Mouse (Mus musculus) olfactory bulb, adult 2 months (tissue): ENCODE measurements around the gene Hoxa5. TPM values are rescaled to one million over a fixed set of nuclear protein-coding genes. Genes with fewer than 3 reads are reported as not detected.

ENCODE experiments used
- H3K27ac ChIP-seq: fragments of 200-500 bp; 2 replicates; pipeline ENCODE4 v1.5.1; 2012; ENCODE audit warnings: low read depth, low read length; ENCODE audit not compliant: insufficient read depth
- H3K4me1 ChIP-seq: fragments of 200-500 bp; 2 replicates; pipeline ENCODE4 v1.6.1; 2012; ENCODE audit warnings: low read length; ENCODE audit not compliant: control insufficient read depth, insufficient read depth
- H3K4me3 ChIP-seq: fragments of 200-500 bp; 2 replicates; pipeline ENCODE4 v1.5.1; 2012; ENCODE audit warnings: mild to moderate bottlenecking, low read depth, low read length, moderate library complexity; ENCODE audit not compliant: insufficient read depth
- CTCF ChIP-seq: fragments of 200-500 bp; IDR thresholded peaks from 2 replicates; pipeline ENCODE4 v1.5.1; 2012; ENCODE audit warnings: low read depth, mild to moderate bottlenecking, low read length, moderate library complexity; ENCODE audit not compliant: insufficient read depth
- POLR2A ChIP-seq: fragments of 200-500 bp; IDR thresholded peaks from 2 replicates; pipeline ENCODE4 v1.6.1; 2012; ENCODE audit warnings: mild to moderate bottlenecking, low read depth, low read length, moderate library complexity; ENCODE audit not compliant: insufficient read depth
- WGBS: fragments of 180-500 bp; shearing (Covaris S2); methylation state at CpG from one replicate; pipeline ENCODE4 v1.1.7; 2018; 5-methylcytosine and 5-hydroxymethylcytosine counted together
- polyA plus RNA-seq: library from polyadenylated mRNA; stranded (reverse); fragments of >200 nt; gene quantifications from 2 replicates; pipeline ENCODE4 v1.2.4, GENCODE M21; 2012; ENCODE audit warnings: low replicate concordance; ENCODE audit not compliant: missing spikeins, insufficient read depth, insufficient read length

Hoxa5 gene
- polyA plus RNA-seq, 1 experiment: not detected

- 7% methylated on average over 3 of the region's 3 CpGs for WGBS
- H3K27ac ChIP-seq: no peak overlapping the region
- H3K4me1 ChIP-seq: no peaks in the 10 kb centered on the region
- no peak for TF ChIP-seq CTCF
- TF ChIP-seq POLR2A: no peak
- no peak overlapping the region for H3K4me3 ChIP-seq
Measured at GRCm38 (mm10) chr6:52185834-52186233, 18.6 kb downstream of the Hoxa5 start.

- TF ChIP-seq CTCF (no peak), POLR2A (no peak)
- Histone ChIP-seq H3K4me1 (no peaks in the 10 kb centered on the region), H3K4me3 (no peak overlapping the region), H3K27ac (no peak overlapping the region)
- 3% methylated on average over 19 of the region's 19 CpGs for WGBS
Measured at GRCm38 (mm10) chr6:52185222-52185621, 19.2 kb downstream of the Hoxa5 start.

DNA sequence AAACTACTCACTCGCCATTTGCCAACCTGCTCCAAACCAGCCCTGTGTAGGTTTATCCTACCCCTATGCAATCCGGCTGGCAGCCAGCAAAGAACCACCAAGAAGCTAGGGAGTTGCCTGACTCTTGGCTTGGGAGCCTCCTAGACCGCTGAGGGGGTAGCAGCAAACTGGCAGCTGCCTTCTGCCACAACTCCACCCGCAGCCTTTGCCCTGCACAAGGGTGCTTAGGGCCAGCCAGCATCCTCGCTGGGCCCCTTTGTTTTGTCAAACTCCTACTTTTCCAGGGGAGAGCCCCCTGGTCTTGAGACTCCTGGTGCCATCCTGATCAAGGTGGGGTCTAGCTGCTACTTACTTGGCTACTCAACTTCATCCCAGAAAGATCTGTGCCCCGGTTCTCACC is 19.7 kb downstream of the Hoxa5 start:
- H3K27ac ChIP-seq: no peak overlapping the region
- WGBS: 3% methylated on average over 6 of the region's 6 CpGs
- H3K4me1 ChIP-seq: no peaks in the 10 kb centered on the region
- H3K4me3 ChIP-seq: no peak overlapping the region
- TF ChIP-seq CTCF (no peak), POLR2A (no peak)

DNA sequence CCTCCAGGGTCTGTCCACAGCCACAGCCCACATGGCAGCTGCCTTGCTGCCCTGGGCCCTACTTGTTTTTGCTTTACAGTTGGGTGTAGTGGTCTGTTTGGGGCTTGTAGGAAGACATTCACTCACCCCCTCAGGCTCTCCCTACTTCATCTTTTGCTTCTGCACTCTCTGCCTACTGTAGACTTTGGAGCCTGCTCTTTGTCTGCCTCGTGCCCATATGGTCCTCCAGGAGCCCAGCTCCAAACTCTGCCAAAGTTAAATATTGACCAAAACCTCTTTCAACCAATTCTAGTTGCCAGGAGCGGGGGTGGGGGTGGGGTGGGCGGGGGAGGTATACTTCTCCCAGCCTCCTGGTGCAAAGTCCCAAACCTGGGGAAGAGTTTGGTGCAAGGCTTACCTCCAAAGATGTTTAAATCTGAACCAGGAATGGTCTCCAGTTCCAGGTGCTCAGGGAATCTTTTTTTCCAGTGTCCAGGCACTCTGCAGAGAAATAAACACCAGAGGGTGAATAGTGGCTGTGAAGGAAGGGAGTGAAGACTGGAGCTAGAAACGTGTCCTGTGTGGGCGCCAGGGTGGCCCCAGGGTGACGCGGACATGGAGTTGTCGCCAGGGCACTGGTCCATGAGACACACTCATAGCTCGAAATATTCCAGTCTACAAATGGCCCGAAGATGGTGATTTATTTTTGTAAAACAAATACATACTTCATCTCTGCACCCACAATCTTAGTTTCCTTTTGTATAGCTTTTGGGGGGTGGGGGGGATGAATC is 20.9 kb downstream of the Hoxa5 start:
- H3K27ac ChIP-seq: no peak overlapping the region
- no peak overlapping the region for H3K4me3 ChIP-seq
- H3K4me1 ChIP-seq: no peaks in the 10 kb centered on the region
- 7% methylated on average over 10 of the region's 10 CpGs for WGBS
- no peak for TF ChIP-seq POLR2A
- TF ChIP-seq CTCF: no peak

DNA sequence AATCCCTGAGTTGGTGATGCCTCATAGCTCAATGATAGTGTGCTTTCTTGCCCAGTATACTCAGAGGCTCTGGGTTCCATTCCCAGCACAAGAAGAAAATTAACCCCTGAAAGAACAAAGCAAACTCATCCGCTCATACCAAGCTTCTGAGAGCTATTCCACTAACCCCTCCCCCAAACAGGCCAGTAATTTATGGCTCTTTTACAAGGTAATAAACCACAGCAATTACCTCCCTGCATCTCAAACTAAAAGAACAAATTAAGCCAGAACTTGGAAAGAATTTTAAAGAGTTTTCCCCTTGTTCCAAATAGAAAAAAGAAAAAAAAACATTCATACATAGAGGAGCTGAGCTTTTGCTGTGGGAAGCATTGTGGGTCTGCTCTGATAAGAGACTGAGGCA is 21.6 kb downstream of the Hoxa5 start:
- WGBS: 21% methylated on average over 1 of the region's 1 CpGs
- Histone ChIP-seq H3K4me3 (no peak overlapping the region), H3K27ac (no peak overlapping the region), H3K4me1 (no peaks in the 10 kb centered on the region)
- no peak for TF ChIP-seq POLR2A

- TF ChIP-seq CTCF: no peak
- no peak for TF ChIP-seq POLR2A
- Histone ChIP-seq H3K4me3 (no peak overlapping the region), H3K27ac (no peak overlapping the region), H3K4me1 (no peaks in the 10 kb centered on the region)
- WGBS: 21% methylated on average over 2 of the region's 2 CpGs
Measured at GRCm38 (mm10) chr6:52182030-52182429, 22.4 kb downstream of the Hoxa5 start.

- WGBS: 6% methylated on average over 3 of the region's 3 CpGs
- Histone ChIP-seq H3K4me1 (no peaks in the 10 kb centered on the region), H3K4me3 (no peak overlapping the region), H3K27ac (no peak overlapping the region)
- no peak for TF ChIP-seq POLR2A
- TF ChIP-seq CTCF: no peak
Measured at GRCm38 (mm10) chr6:52180726-52181125, 23.7 kb downstream of the Hoxa5 start.

- H3K27ac ChIP-seq: no peak overlapping the region
- no peaks in the 10 kb centered on the region for H3K4me1 ChIP-seq
- H3K4me3 ChIP-seq: no peak overlapping the region
- TF ChIP-seq POLR2A (no peak), CTCF (no peak)
- WGBS: 4% methylated on average over 11 of the region's 11 CpGs
Measured at GRCm38 (mm10) chr6:52180213-52180710, 24.1 kb downstream of the Hoxa5 start.

DNA sequence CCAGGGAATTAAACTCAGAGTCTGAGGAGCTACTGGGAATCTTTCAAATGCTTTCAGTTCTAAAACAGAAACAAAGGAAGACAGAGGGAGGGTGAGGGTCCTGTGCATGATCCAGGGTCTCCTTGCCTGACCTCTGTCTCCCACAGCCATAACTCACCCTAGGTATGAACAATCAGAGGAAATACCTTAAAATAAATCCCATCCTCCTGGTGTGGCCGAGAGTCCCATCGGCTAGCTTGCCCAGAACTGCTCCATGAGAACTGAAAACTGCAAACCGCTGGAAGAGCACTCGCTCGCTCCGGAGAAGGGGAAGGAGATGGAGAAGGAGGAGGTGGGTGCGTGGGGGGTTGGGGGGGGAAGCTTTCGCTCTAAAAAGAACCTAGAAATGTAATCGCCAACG is 24.7 kb downstream of the Hoxa5 start:
- Histone ChIP-seq H3K27ac (no peak overlapping the region), H3K4me3 (no peak overlapping the region), H3K4me1 (no peaks in the 10 kb centered on the region)
- no peak for TF ChIP-seq POLR2A
- no peak for TF ChIP-seq CTCF
- WGBS: 3% methylated on average over 10 of the region's 10 CpGs
